Mouse (Mus musculus) spleen, postnatal 14 days (tissue): ENCODE measurements around the gene Zfp462.

Experiments
- DNase-seq, 2 experiments: peaks; one replicate each; pipeline ENCODE4 v3.0.0; 2021 to 2022; ENCODE audit warnings: low spot score in 2 of 2

Zfp462 gene

DNA sequence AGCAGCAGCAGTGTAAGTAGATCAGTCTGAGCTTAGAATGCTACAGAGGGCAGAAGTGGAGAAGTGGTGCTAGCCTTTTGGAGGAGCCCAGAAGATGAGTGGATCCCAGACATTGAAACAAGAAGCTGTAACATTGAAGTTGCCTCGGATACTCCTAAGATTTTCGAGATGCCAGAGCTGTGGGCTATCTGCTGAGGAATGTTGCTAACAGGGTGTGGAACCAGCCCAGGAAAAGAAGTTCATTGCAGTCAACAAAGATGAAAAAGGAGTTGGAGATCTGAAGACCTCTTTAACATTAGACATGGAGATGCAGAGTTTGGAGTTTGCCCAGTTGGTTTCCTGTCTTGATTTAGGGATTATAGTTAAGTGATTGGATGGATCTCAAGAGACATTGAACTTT, 51.2 kb downstream of the Zfp462 start:
- DNase-seq: no peak

DNA sequence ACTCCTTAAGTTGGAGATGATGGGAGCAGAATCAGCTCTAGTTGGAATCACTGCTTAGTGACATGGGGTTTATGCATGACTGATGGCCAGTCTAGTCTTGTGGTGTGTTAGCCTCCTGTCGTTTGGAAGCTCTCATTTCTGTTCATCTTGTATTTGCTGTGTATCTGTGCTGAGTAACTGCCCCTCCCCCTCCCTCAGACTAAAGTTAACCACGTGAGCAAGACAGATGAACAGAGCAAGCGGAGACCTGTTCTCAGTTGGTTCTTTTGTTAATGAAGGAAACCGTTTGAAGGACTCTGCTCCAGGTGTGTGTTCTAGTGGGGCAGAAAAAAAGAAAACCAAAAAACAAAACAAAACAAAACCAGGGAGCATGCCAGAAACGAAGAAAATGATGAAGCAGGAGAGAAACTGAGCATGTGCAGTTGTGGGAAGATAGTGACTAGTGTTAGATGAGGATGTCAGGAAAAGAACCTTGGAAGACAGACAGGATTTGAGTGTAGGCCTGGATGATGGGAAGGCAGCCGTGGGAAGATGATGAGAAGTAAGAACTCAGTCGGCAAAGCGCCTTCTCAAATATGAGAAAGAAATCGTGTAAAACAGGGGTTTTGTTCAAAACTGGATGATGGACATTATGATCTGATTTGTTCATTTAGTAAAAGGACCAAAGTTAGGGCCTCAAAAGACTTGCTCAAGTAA, 53.4 kb downstream of the Zfp462 start:
- no peak for DNase-seq

DNA sequence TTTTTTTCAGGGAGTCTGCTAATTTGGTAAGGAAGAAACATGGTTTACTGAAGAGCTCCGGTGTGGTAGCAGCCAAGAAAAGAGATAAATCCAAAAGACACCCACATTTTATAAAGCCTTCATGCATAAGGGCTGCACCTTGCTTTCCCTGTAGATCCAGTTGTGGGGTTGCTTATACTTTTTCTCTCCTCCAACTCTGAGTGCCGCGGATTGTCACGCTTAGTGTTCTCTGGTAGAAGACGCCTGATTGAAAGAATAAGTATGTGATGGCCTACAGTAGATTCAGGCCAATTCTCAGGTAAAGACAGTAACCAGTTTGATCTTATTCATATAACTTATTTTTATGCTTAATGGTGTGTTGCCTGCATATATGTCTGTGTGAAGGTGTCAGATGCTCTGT, 54.7 kb downstream of the Zfp462 start:
- no peak for DNase-seq

DNA sequence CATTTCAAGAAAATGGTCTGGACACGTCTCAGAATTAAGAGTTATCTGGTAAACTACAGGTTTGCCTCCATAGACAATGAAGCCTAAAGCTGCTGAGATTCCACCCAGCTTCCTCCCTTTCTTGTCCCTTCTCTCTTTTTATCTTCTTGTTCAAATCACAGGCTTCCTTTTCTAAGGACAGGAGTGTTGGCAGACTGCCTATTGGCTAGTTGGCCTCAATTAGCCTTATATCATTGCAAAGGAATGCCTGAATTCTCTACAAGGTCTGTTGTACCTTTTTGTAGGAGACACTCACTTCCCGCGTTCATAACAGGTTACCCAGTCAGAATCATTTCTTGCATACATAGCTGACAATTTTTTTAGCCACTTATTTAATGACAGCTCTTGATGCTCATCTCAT, 56.5 kb downstream of the Zfp462 start:
- DNase-seq: no peak

DNA sequence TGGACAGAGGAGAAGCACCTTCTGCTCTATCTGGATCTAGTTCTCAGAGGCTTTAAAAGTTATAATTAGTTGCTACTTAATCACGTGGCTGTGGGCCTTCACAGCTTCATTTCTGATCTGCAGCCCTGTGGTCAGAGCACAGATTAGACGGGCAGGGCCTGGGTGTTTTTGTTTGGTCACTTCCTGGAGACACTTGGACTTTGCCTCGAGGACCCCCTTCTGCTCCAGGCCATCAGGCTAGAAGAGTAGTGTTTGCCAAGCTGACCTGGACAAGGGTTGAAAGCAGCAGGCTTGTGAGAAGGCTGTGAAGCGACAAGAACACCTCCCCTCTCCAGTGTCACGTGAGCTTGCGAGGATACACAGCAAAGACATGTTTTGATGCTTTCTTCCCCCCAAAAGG, 58.3 kb downstream of the Zfp462 start:
- no peak for DNase-seq

DNA sequence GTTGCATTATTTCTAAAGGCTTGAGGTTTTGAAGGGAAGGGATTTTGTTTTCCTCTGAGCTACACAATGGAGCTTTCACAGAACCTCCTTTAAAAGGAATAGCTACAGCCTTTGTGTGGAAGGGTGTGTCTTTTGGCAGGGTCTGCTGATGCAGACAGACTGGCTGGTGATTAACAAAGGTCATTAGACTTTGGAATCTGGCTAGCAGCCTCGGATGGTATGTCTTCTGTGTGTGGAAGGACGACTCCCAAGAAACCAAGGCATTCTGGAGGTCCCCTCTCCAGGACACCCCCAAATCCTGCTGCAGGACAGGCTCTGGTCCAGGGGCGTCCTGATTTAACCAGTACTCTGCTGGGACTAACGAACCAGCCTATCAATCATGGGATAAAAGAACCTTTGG, 60.2 kb downstream of the Zfp462 start:
- no peak for DNase-seq

DNA sequence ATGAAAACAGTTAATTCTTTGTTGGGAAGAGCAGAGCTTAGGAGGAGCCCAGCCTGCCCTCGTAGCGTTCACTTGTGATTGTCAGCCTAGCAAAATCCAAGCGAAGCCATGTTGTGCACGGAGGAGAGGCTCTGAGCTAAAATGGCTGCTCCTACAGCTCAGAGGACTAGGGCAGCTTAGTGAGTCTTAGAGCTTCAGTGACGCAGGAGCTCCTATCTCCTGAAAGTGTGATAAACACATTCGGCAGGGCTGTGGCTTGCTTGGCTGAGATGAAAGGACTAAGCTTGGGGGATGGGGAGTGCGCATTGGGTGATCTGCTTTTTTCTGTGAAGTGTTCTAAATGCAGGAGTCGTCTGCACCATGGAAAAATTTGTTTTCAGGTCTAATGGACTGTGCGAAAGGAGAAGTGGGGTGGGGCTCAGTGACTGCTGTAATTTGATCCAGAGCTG, 60.7 kb downstream of the Zfp462 start:
- DNase-seq: no peak

DNA sequence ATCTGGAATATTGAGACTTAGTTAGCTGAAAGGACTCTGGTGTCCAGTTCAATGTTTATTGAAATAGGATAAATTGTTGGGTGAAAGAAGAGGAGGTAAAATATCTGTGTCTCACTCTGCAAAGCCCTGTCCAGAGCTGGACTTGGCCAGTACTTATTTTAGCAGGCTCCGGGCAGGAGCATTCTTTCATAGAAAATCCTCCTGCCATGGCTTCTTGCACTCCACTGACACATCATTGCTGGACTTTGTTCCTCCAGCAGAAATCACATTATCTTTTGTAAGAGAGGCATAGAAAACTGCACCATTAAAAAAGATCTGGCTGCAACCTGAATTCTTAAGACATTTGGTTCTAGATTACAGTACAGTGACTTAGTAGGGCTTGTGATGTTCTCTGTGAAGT, 61.2 kb downstream of the Zfp462 start:
- DNase-seq: no peak

DNA sequence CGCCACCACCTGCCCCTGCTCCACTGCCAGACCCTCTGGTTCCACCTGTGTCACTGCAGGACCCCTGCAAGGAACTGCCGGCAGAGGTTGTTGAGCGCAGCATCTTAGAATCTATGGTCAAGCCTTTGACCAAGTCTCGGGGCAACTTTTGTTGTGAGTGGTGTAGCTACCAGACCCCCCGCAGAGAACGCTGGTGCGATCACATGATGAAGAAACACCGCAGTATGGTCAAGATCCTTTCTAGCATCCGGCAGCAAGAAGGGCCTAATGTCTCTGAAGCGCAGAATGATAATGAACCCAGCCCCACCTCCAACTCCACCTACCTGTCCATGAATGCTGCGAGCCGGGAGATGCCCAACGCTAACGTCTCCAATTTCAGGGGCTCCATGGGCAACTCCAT, 63.8 kb downstream of the Zfp462 start:
- no peak for DNase-seq

DNA sequence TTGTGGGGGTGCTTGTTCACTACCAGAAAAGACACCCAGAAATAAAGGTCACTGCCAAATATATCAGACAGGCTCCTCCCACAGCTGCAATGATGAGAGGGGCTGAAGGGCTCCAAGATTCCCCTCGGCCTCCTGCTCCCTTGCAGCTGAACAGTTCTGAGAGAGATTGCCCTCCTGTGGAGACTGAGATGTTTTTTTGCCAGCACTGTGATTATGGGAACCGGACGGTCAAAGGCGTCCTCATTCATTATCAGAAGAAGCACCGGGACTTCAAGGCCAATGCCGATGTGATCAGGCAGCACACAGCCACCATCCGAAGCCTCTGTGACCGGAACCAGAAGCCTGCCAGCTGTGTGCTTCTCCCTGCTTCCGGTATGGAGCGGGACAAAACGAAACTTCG, 66.5 kb downstream of the Zfp462 start:
- DNase-seq: no peak

DNA sequence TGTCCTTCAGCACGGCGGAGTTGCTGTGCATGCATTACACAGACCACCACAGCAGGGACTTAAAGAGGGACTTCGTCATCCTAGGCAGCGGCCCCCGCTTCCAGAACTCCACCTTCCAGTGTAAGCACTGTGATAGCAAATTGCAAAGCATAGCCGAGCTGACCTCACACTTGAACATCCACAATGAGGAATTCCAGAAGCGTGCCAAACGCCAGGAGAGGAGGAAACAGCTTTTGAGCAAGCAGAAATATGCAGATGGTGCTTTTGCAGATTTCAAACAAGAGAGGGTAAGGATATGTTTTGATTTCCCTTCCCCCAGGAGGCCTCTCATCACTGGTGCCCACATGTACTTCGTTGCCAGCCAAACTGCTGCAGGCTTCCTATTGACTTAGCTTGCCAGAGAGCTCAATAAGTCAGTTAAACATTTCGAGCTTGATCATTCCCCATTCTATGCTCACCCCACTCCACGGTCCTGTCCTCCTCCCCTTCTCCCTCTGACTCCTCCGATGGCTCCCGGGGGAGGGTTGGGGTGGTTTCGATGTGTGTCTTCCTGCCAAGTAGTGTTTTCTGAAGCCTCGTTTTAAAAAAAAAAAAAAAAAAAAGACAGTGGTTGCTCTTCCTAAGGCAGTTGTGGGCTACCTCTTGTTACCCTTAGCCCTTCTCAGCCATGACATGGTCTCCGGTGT, 68.9 kb downstream of the Zfp462 start:
- DNase-seq: no peak

DNA sequence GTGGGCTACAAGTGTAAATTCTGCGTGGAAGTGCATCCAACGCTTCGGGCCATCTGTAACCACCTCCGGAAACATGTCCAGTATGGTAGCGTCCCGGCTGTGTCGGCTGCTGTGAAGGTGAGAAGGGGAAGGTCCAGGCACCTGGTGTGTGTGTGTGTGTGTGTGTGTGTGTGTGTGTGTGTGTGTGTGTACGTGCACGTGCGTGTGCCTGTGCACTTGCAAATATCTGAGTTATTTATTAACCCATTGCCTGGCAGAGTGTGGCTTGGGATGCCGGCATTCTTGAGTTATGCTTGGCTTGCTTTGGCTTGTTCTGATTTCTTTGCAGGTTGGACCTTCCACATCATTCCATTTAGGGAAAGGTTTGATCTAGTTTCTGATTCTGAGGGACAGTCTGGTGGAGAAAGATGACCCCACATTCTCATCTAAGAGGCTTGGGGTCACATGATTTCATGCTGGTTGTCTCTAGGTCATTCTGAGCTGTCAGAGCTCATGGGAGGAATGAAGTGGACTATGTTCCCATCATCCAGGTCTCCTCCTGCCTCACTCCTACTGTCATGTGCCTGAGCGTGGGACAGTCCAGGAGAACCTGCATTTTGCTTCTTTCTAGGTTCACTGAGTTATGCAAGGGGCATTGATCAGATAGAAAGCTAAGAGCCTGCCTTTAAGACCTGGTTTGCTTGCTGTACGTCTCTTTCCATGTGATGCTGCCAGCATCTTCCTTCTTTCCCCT, 70.0 kb downstream of the Zfp462 start:
- no peak for DNase-seq

DNA sequence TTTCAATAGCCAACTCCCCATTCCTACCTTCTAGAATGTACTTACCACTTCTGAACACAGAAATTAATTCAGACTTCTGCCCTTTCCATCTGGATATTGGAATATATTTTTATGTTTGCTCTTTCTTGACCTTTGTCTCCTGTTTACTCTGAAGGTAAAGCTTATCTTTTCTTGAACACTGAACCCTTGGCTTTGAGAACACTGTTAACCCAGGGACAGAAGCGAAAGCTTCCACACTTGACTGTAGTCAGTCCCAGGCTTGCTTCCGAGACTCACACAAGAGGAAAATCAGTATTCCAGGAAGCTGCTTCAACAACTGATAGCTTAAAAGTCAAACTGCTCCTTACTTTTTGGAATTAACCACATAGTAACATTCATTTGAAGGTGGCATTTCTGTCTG, 70.7 kb downstream of the Zfp462 start:
- no peak for DNase-seq

DNA sequence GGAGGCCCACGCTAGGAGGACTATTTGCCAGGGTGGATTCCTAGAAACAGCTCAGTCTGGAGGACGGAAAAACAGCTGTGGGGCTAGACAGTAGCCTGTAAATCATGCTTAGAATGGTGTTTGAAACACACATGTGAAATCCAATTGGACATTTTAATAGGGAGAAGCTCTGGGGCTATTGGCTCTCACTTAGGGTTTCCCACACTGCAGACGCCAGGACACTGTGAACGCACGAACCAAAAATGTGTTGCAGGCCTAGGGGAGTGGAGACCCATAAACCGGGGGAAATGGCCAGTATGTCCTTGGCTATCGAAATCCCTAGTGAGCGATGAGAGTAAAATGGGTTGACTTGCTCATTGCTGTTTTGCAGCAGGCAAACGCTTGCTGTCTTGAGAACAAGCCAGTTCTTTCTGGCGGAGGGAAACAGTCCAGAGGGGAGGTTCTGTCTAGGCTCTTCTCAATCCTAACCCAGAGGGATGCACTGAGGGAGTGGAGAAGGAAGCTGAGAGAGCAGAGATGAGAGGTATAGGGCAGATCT, 81.3 kb downstream of the Zfp462 start:
- no peak for DNase-seq

DNA sequence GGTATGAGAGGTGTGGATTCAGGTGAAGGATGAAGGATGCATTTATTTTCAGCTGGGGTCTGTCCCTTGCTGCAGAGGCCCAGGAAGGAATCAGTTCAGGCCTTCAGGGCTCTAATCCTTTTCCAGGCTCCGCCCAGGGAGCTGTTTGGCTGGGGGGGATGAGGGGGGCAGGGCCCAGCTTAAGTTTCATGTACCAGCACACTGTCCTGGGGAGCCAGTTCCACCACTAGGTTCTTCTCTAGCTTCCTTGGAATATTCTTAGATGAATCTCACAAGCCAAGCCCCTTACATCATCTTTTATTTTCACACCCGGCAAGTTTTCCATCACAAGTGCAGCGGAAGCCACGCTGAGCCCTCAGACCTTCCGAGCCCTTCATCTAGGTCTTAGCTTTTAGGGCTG, 85.6 kb downstream of the Zfp462 start:
- no peak for DNase-seq

DNA sequence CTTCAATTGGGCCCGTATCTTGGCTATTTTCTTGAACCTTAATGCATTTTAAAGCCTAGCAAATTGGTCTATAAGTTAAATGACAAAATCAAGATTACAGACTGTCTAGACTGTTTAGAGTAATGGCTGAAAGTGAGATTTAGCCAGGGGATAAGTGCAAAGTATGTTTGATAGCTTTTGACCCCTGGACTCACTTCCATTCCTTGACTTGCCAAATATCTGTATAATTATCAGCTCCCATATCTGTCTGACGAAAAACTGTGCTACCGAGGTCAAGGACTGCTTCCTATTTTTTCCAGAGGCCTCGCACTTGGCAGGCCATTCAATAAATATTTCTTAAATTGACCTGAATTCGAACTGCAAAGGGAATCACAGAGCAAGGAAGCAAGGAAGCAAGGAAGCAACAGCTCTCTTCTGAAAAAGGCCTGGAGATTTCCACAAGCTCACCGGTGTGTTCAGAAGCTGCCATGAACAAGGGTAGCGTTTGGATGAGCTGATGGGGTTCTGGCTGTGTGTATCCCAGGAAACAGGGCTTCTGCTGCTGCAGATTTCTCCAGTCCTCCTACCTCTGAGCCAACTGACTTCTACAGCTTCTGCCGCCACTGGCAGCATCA, 87.6 kb downstream of the Zfp462 start:
- no peak for DNase-seq

DNA sequence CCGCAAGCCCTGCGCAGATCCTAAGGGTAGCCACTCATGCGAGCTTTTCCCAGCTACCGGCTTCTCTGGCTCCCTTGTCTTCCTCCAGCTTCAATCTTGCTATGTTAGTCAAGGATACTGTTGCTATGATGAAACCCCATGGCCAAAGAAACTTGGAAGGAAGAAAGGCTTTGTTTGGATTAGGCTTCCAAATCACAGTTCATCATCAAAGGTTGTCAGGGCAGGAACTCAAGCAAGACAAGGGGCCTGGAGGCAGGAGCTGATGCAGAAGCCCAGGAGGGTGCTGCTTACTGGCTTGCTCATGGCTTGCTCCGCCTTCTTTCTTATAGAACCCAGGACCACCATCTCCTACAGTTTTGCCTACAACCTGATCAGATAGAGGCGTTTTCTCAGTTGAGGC, 88.6 kb downstream of the Zfp462 start:
- no peak for DNase-seq

DNA sequence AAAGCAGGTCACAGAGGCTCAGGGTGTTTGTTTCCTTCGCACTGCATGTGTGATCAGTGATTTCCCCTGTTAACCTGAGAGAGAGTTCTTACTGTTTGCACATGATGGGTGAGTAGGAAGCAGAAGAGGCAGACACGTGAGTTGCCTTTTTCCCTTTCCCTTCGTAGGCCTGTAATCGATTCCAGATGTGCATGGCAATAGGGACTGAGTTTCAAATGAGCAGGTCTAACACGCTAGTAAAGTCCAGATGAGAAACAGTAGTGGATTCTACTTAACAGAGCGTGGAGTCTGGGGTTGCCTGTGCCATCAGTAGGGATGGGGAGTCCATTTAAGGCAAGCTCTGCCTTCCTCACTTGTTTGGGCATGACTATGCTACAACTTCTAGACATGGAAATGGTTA, 93.3 kb downstream of the Zfp462 start:
- no peak for DNase-seq

DNA sequence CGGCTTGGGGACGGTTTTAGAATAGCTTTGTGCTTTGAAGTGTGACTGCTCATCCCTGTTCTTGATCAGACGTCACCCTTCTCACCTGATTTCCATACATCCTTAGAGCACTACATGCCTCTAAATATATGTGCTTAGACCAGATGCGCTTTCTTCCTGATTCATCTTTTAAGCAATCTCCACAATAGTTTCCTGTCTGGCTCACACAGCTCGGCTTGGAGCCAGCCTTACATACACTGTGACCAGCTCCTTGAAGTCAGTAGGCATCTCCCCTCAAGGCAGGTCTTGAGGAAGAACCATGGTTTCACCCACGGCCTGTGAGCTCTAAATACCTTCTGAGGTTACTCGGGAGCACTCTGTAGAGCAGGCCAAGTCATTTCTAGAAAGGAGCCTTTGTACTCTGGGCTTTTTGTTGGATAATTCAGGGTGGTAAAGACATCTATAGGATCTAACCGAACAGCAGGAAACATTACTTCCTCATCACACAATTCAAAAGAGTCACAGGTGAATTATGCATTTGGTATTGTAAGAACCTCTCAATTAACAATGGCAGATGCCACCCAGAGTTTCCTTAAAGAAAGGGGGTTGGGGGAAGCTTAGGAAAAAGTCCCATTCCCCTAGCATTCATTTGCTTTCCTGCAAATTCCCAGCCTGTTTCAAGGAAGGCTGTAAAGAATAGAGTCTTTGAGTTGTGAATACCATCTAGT, 95.6 kb downstream of the Zfp462 start:
- no peak for DNase-seq

DNA sequence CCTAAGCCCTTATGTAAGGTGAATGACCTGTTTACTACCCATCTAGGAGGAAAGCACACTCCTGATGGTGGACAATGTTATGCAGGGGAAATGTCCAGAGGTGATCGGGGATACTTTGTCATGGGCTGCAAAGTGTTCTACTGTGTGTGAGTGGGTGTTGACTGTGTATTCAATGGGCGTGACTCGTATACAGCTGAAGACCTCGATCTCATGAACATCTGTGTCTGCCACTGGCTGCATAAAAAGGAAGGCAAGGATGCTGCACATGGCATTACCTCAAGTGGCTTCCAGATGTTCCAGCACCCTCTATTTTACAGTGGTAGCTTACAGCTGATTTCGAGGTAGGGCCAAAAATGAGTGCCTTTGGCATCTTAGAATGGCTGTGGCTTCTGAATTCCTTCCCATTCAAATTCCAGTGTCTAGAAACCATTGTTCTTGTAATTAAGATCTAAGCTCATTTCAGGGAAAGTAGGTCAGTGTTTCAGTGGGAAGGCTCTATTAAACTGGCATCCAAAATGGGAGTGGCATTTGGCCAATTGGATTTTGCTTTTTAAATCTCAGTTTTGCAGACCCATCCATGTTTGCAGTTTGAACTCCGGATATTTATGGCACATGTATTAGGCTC, 96.4 kb downstream of the Zfp462 start:
- DNase-seq: no peak

DNA sequence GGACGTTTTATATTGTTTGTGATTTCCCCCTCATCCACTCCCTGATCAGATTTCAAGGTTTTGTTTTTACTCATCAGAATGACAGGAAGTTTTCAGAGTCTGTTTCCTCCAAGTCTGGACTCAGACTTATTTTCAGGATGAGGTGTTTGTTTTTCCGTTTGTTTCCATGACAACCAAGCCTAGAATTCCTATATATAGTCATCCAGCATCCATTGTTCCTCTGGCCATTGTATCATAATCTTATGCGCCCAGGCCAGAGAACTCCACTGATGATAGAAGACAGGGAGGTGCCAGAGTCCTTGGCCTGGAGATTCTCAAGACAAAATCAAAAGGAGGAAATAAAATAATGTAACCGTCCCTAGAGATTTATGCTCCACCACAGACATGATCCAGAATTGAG, 97.7 kb downstream of the Zfp462 start:
- no peak for DNase-seq
